Mouse (Mus musculus) thymus, adult 2 months (tissue): ENCODE measurements around the gene Lim2.

ENCODE experiments used
- CTCF ChIP-seq: fragments of 200-500 bp; IDR thresholded peaks from 2 replicates; pipeline ENCODE4 v1.5.1; 2012; ENCODE audit warnings: mild to moderate bottlenecking, control low read depth, low read length, moderate library complexity, borderline replicate concordance; ENCODE audit not compliant: control insufficient read depth, poor library complexity, insufficient read depth; ENCODE audit errors: extremely low read depth
- POLR2A ChIP-seq: fragments of 200-500 bp; IDR thresholded peaks from 2 replicates; pipeline ENCODE4 v1.6.1; 2012; ENCODE audit warnings: mild to moderate bottlenecking, low read length, control low read depth, moderate library complexity; ENCODE audit not compliant: control insufficient read depth, poor library complexity, insufficient read depth; ENCODE audit errors: extremely low read depth

GRCm38 (mm10) chr7:43465344-43466098 is 38.1 kb downstream of the Lim2 start:
- no peak for TF ChIP-seq POLR2A
- 0 out of 2 replicates have a peak, but pooled peaks have one; percentile 55 for TF ChIP-seq CTCF
